Comparison of ENCODE assay signal across 19 mouse cellular contexts in the genomic region with DNA sequence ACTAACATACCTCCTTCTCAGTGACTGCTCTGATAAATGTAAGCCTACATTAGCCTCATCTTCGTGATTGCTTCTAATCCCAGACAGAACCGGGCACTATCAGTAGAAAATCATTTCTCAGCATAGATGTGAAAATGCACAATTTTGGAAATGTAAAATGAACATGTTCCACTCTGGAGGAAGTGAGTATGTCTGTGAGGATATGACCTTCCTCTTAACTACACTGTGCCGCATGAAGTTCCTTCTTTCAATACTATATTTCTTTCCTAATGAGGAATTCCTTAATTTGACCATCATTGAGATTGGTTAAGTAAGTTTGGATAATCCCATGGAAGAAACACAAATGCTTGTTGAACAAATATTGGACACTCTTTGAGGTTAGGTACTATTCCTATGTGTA.
"Had no signal": no experiment of that assay in that cellular context is flagged by ENCODE, and none has a peak within 500 bp of the region (broad histone marks: within the 10 kb centered on the region; RNA-seq: fewer than 3 reads in every experiment).

No protein-coding gene starts in this region.

- H3K27ac ChIP-seq: midbrain, embryonic 10.5 days; midbrain, embryonic 12.5 days; neural tube, embryonic 13.5 days; neural tube, embryonic 15.5 days had no signal

- H3K36me3 ChIP-seq: midbrain, embryonic 10.5 days; midbrain, embryonic 12.5 days; neural tube, embryonic 13.5 days; neural tube, embryonic 15.5 days had no signal

- H3K4me1 ChIP-seq: midbrain, embryonic 10.5 days; midbrain, embryonic 12.5 days; neural tube, embryonic 13.5 days; neural tube, embryonic 15.5 days had no signal

- DNase-seq: lung, adult 18-20 months; lung, embryonic 14.5 days; lung, postnatal 10 days; lung, postnatal 4 days; midbrain, embryonic 14.5 days; retina, postnatal 1 day; right cerebral cortex, adult 18-20 months; right cerebral cortex, postnatal 25 days; right cerebral cortex, postnatal 4 days; spleen, adult 18-20 months; thymus, adult 2 months; thymus, postnatal 25 days; thymus, postnatal 4 days had no signal

- H3K27me3 ChIP-seq: midbrain, embryonic 12.5 days; neural tube, embryonic 13.5 days; neural tube, embryonic 15.5 days had no signal

- H3K4me3 ChIP-seq: midbrain, embryonic 10.5 days; midbrain, embryonic 12.5 days; myocyte; neural tube, embryonic 13.5 days; neural tube, embryonic 15.5 days had no signal

- ATAC-seq: midbrain, embryonic 16.5 days had no signal

- H3K9ac ChIP-seq: lung, embryonic 14.5 days; midbrain, embryonic 12.5 days; neural tube, embryonic 13.5 days; neural tube, embryonic 15.5 days had no signal

- H3K4me2 ChIP-seq: lung, embryonic 14.5 days; midbrain, embryonic 12.5 days; neural tube, embryonic 13.5 days; neural tube, embryonic 15.5 days had no signal

- H3K9me3 ChIP-seq: midbrain, embryonic 10.5 days; midbrain, embryonic 12.5 days; neural tube, embryonic 13.5 days; neural tube, embryonic 15.5 days had no signal
